Mouse (Mus musculus): Measurements from ENCODE around the gene Usp12. TPM values are rescaled to one million over a fixed set of nuclear protein-coding genes. Genes with fewer than 3 reads are reported as not detected.

Gene Usp12
- polyA plus RNA-seq, 1 experiment from 2014 or later: 19.8 TPM

- WGBS: 54% methylated on average over 7 of the region's 7 CpGs
- Histone ChIP-seq H3K9ac (replicated peaks) (peak overlapping the region; percentile 93; the same call in 1 of the 2 replicates), H3K27ac (replicated peaks) (peak overlapping the region; percentile 82), H3K4me2 (replicated peaks) (peak overlapping the region; percentile 73), H3K36me3 (peaks cover 31% of the 10 kb centered on the region), H3K4me1 (peaks cover 9% of the 10 kb centered on the region), H3K9me3 (no peaks in the 10 kb centered on the region), H3K4me3 (peak overlapping the region; percentile 90), H3K27me3 (no peaks in the 10 kb centered on the region)
- no peak for ATAC-seq (ENCODE audit: low FRiP score, low read depth)
These were observed 37.6 kb upstream of the Usp12 start for GRCm38 (mm10) chr5:146832435-146832768.

- Histone ChIP-seq H3K27me3 (no peaks in the 10 kb centered on the region), H3K36me3 (peaks cover 2% of the 10 kb centered on the region), H3K9me3 (no peaks in the 10 kb centered on the region), H3K4me1 (peaks cover 10% of the 10 kb centered on the region), H3K4me2 (replicated peaks) (no peak overlapping the region), H3K9ac (replicated peaks) (no peak overlapping the region), H3K4me3 (no peak overlapping the region), H3K27ac (replicated peaks) (no peak overlapping the region)
- ATAC-seq (ENCODE audit: low FRiP score, low read depth): no peak
- 59% methylated on average over 8 of the region's 8 CpGs for WGBS
These were observed 34.7 kb upstream of the Usp12 start for GRCm38 (mm10) chr5:146829528-146829927.

GRCm38 (mm10) chr5:146823005-146823404 is 28.2 kb upstream of the Usp12 start:
- Histone ChIP-seq H3K9ac (replicated peaks) (no peak overlapping the region), H3K36me3 (no peaks in the 10 kb centered on the region), H3K9me3 (no peaks in the 10 kb centered on the region), H3K4me3 (no peak overlapping the region), H3K4me2 (replicated peaks) (no peak overlapping the region), H3K27ac (replicated peaks) (no peak overlapping the region), H3K4me1 (0 out of 2 replicates have a peak, but pooled peaks cover 4% of the 10 kb centered on the region), H3K27me3 (no peaks in the 10 kb centered on the region)
- 88% methylated on average over 5 of the region's 5 CpGs for WGBS
- no peak for ATAC-seq (ENCODE audit: low FRiP score, low read depth)

- H3K27me3 ChIP-seq: no peaks in the 10 kb centered on the region
- H3K4me2 ChIP-seq (replicated peaks): no peak overlapping the region
- no peak overlapping the region for H3K9ac ChIP-seq (replicated peaks)
- H3K4me3 ChIP-seq: no peak overlapping the region
- H3K36me3 ChIP-seq: no peaks in the 10 kb centered on the region
- no peaks in the 10 kb centered on the region for H3K4me1 ChIP-seq
- no peak overlapping the region for H3K27ac ChIP-seq (replicated peaks)
- H3K9me3 ChIP-seq: no peaks in the 10 kb centered on the region
- no peak for ATAC-seq (ENCODE audit: low FRiP score, low read depth)
- 82% methylated on average over 8 of the region's 8 CpGs for WGBS
These were observed 24.3 kb upstream of the Usp12 start for GRCm38 (mm10) chr5:146818906-146819623.

- H3K4me3 ChIP-seq: no peak overlapping the region
- no peak for ATAC-seq (ENCODE audit: low FRiP score, low read depth)
- WGBS: 87% methylated on average over 8 of the region's 8 CpGs
These were observed 22.8 kb upstream of the Usp12 start for GRCm38 (mm10) chr5:146817583-146817982.

GRCm38 (mm10) chr5:146815394-146815793 is 20.6 kb upstream of the Usp12 start:
- H3K9me3 ChIP-seq: no peaks in the 10 kb centered on the region
- H3K4me2 ChIP-seq (replicated peaks): no peak overlapping the region
- H3K27me3 ChIP-seq: no peaks in the 10 kb centered on the region
- no peak for ATAC-seq (ENCODE audit: low FRiP score, low read depth)
- no peak overlapping the region for H3K9ac ChIP-seq (replicated peaks)
- H3K27ac ChIP-seq (replicated peaks): no peak overlapping the region
- H3K36me3 ChIP-seq: no peaks in the 10 kb centered on the region
- H3K4me3 ChIP-seq: no peak overlapping the region
- 83% methylated on average over 4 of the region's 4 CpGs for WGBS
- no peaks in the 10 kb centered on the region for H3K4me1 ChIP-seq

More at GRCm38 (mm10) chr5:146817583-146817982, 22.8 kb upstream of the Usp12 start:
- Histone ChIP-seq H3K9ac (replicated peaks) (no peak overlapping the region), H3K9me3 (no peaks in the 10 kb centered on the region), H3K27me3 (no peaks in the 10 kb centered on the region), H3K27ac (replicated peaks) (no peak overlapping the region), H3K36me3 (no peaks in the 10 kb centered on the region), H3K4me1 (no peaks in the 10 kb centered on the region), H3K4me2 (replicated peaks) (no peak overlapping the region)

- Histone ChIP-seq H3K9ac (replicated peaks) (no peak overlapping the region), H3K4me2 (replicated peaks) (no peak overlapping the region), H3K4me3 (no peak overlapping the region), H3K27ac (replicated peaks) (no peak overlapping the region), H3K9me3 (no peaks in the 10 kb centered on the region), H3K27me3 (no peaks in the 10 kb centered on the region), H3K4me1 (no peaks in the 10 kb centered on the region), H3K36me3 (no peaks in the 10 kb centered on the region)
- 87% methylated on average over 4 of the region's 4 CpGs for WGBS
- no peak for ATAC-seq (ENCODE audit: low FRiP score, low read depth)
These were observed 18.6 kb upstream of the Usp12 start for GRCm38 (mm10) chr5:146813421-146813820.

- no peak overlapping the region for H3K4me3 ChIP-seq
- no peaks in the 10 kb centered on the region for H3K9me3 ChIP-seq
- 93% methylated on average over 5 of the region's 5 CpGs for WGBS
- no peak overlapping the region for H3K27ac ChIP-seq (replicated peaks)
- H3K4me1 ChIP-seq: no peaks in the 10 kb centered on the region
- no peak overlapping the region for H3K4me2 ChIP-seq (replicated peaks)
- no peaks in the 10 kb centered on the region for H3K27me3 ChIP-seq
- no peaks in the 10 kb centered on the region for H3K36me3 ChIP-seq
- no peak for ATAC-seq (ENCODE audit: low FRiP score, low read depth)
- H3K9ac ChIP-seq (replicated peaks): no peak overlapping the region
These were observed 18.1 kb upstream of the Usp12 start for GRCm38 (mm10) chr5:146812866-146813265.

- H3K27ac ChIP-seq (replicated peaks): no peak overlapping the region
- H3K4me3 ChIP-seq: no peak overlapping the region
- no peaks in the 10 kb centered on the region for H3K27me3 ChIP-seq
- H3K4me2 ChIP-seq (replicated peaks): no peak overlapping the region
- no peak for ATAC-seq (ENCODE audit: low FRiP score, low read depth)
- H3K36me3 ChIP-seq: no peaks in the 10 kb centered on the region
- 74% methylated on average over 5 of the region's 5 CpGs for WGBS
- H3K9me3 ChIP-seq: no peaks in the 10 kb centered on the region
- H3K9ac ChIP-seq (replicated peaks): no peak overlapping the region
- no peaks in the 10 kb centered on the region for H3K4me1 ChIP-seq
These were observed 15.1 kb upstream of the Usp12 start for GRCm38 (mm10) chr5:146809951-146810350.

GRCm38 (mm10) chr5:146806004-146806430 is 11.2 kb upstream of the Usp12 start:
- Histone ChIP-seq H3K4me3 (no peak overlapping the region), H3K27me3 (no peaks in the 10 kb centered on the region), H3K4me1 (no peaks in the 10 kb centered on the region), H3K27ac (replicated peaks) (no peak overlapping the region), H3K4me2 (replicated peaks) (no peak overlapping the region), H3K9ac (replicated peaks) (no peak overlapping the region), H3K36me3 (no peaks in the 10 kb centered on the region), H3K9me3 (peaks cover 7% of the 10 kb centered on the region)
- WGBS: 85% methylated on average over 8 of the region's 8 CpGs
- ATAC-seq (ENCODE audit: low FRiP score, low read depth): no peak

GRCm38 (mm10) chr5:146798031-146798430 is 3.2 kb upstream of the Usp12 start:
- no peak overlapping the region for H3K4me3 ChIP-seq
- peaks cover 7% of the 10 kb centered on the region for H3K9me3 ChIP-seq
- WGBS: 54% methylated on average over 9 of the region's 9 CpGs
- no peak overlapping the region for H3K27ac ChIP-seq (replicated peaks)
- H3K4me2 ChIP-seq (replicated peaks): no peak overlapping the region
- H3K9ac ChIP-seq (replicated peaks): no peak overlapping the region
- H3K27me3 ChIP-seq: no peaks in the 10 kb centered on the region
- H3K36me3 ChIP-seq: no peaks in the 10 kb centered on the region
- no peak for ATAC-seq (ENCODE audit: low FRiP score, low read depth)
- peaks cover 10% of the 10 kb centered on the region for H3K4me1 ChIP-seq

GRCm38 (mm10) chr5:146795728-146796127 is 922 bp upstream of the Usp12 start:
- WGBS: 69% methylated on average over 13 of the region's 13 CpGs

More at GRCm38 (mm10) chr5:146795728-146796127, 922 bp upstream of the Usp12 start:
- Histone ChIP-seq H3K4me1 (peaks cover 22% of the 10 kb centered on the region), H3K27ac (replicated peaks) (no peak overlapping the region), H3K4me3 (no peak overlapping the region), H3K36me3 (no peaks in the 10 kb centered on the region), H3K27me3 (no peaks in the 10 kb centered on the region), H3K9me3 (no peaks in the 10 kb centered on the region), H3K4me2 (replicated peaks) (no peak overlapping the region), H3K9ac (replicated peaks) (no peak overlapping the region)
- no peak for ATAC-seq (ENCODE audit: low FRiP score, low read depth)

Data from midbrain, embryonic 12.5 days (tissue).